Mouse (Mus musculus): ENCODE measurements at regions not wholly inside any gene's neighbourhood (a gene's known extent, or its start where the extent isn't known, plus 50 kb on each side); places are given as distances from the start of the nearest gene placed in this dataset.

DNA sequence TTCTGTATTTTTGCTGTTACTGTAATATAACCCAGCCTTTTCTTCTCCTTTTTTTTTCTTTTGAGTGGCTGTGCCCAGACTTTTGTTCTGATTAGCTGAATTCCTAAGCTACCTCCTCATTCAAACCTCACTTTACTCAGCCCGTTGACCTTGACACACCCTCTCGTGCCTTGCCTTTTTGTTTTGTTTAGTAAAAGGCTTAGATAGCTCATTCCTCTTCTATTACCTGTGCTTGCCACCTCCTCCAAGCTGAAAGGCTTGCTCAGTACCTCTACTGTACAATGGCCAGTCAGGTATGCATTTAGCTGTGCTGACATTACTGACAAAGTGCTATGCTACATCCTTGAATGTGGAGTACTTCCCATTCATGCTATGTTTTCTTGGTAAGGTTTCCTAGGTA is 464.2 kb upstream of the Smarca2 start:
- TF ChIP-seq POLR2A (IDR thresholded peaks at IDR 0.05; ENCODE audit: control insufficient read depth, extremely low read depth, insufficient read depth, low read length, poor library complexity) (no peak), CTCF (IDR thresholded peaks at IDR 0.05; ENCODE audit: borderline replicate concordance, control insufficient read depth, extremely low read depth, insufficient read depth, low read length, poor library complexity) (no peak)

Measured in thymus, adult 2 months (tissue).